Mouse (Mus musculus) left cerebral cortex, adult 8-10 months (tissue): Measurements from ENCODE around the gene Agt. TPM values are rescaled to one million over a fixed set of nuclear protein-coding genes. Genes with fewer than 3 reads are reported as not detected.

Source experiments
- DNase-seq, 2 experiments: peaks; one replicate each; pipeline ENCODE4 v3.0.0; 2022; ENCODE audit warnings: low spot score in 2 of 2
- total RNA-seq, 4 experiments: library from RNA; stranded (reverse); gene quantifications; 2 replicates each; pipeline ENCODE4 v1.2.4; 2022

The Agt gene
- total RNA-seq, 4 experiments from 2014 or later, result 17.3 to 31.4 (median 24.9) TPM

- DNase-seq, result no peak
Observed at GRCm38 (mm10) chr8:124555113-124555750, 14.3 kb downstream of the Agt start.

DNA sequence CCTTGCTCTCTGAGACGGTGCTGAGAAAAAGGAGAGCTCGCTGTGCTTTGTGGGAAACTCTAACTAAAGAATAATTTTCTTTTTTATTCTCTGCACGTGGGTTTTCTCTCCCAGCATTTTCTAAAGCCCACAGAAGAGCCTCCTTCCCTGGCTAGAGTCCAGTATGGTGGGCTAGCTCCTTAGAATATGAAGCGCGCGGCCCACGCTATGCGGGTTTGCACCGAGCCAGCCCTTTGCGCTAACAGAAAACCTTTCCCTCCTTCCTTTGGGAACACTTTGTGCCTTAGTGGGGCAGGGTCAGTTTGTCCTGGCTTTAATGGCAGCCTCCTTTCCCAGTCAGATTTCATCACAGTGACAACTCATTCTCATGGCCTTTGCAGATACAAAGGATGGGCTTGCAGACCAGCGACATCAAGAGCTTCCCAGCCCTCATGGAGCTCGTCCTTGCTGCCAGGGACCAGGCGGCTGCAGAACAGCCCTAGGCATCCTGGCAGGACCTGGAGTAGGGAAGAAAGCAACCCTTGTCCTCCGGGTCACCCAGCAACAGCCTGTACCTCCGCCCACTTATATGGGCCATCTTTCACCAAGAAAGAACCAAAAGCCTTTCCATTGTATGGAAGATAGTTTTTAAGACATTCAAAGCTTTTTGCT lies 18.4 kb downstream of the Agt start:
- DNase-seq, result peak in 1 of 2 experiments; percentile 46

DNA sequence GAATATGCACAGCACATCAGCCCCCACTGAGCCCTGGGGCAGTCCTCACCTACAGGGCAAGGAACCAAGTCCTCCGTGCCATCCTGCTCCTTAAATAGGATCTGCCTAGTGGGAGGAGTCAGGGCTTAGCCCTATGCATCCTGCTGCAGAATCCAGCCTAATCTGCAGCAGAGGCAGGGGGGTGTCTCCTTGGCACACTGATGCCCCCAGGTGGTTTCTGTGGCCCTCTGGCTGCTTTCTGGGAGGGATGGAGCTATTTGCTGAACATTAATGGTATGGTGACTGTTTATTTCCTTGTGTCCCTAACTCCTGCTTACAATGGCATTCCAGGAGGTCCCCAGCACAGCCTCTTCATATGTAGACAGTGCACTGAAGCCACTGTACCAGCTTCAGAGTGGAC lies 21.3 kb downstream of the Agt start:
- no peak for DNase-seq

DNA sequence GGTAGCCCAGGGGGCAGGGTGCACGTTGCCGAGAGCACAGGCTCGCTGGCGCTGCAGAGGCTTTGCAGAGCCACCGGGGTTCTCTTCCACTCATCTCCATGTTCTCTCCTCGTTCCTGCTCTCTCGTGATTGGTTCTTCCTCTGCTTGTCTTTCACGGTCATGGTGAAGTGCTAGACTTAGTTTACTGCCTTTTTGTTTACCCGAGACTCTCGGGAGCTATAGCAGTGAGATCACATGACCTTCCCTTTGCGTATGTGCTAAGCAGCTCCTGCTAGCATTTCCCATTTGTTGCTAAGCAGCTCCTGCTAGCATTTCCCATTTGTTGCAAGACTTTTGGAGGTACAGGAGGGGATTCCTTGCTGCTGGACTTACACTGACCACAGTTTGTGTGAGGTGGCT lies 22.2 kb downstream of the Agt start:
- no peak for DNase-seq

GRCm38 (mm10) chr8:124546815-124547214 lies 22.7 kb downstream of the Agt start:
- DNase-seq, result no peak

DNA sequence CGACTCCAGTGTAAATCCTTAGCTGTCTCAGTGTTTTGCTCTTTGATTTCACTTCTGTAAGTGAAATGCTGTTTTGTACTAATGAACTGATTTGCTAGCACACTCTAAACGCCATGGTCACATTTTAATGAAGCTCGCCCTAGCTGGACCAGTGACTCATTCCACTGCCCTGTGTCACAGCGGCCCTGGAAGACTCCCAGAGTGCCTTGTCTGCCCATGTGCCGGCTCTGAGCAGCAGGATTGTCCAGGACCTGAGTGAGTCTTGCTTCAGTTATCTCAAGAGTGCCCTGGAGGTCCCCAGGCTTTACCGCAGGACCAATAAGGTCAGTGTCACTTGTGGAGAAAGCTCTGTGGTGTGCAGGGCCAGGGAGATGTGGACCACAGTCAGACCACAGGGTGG lies 23.1 kb downstream of the Agt start:
- no peak for DNase-seq

GRCm38 (mm10) chr8:124543272-124543671 lies 26.2 kb downstream of the Agt start:
- DNase-seq, result no peak

DNA sequence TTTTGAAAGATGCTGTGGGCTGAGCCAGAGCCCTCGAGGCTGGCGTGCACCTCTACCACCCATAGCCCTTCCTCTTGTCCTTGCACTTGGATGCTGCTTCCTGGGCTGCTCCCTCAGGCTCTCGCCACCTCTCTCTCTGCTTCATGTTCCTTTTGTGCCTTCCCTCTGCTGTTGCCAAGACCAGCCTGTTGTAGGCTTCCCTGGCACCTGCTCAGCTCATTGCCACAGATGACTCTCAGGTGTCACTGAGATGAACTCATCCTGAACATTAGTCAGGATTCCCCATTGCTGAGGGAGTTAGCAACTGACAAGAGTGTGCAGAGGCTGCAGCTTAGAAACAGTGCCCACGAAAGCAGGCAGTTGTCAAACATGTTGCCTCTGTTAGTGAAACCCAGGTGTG lies 27.5 kb downstream of the Agt start:
- DNase-seq, result peak in 1 of 2 experiments; percentile 55

DNA sequence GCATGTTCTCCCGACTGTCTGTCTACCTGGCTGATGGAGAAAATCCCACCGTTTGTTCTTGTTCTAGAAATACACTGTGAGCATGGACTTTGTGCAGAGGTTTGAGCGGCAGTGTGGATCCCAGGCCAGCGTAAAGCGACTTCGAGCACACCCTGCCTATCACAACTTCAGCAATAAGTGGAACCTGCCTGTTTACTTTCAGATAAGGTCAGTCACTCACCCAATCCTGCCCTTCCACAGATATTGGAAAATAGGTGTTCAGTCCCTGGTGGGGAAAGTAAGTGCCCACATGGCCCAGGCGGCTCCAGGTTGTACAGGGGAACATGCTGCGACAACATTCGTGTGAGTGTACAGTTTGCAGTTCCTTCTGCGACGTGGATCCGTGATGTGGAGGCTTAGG lies 28.6 kb downstream of the Agt start:
- no peak for DNase-seq

DNA sequence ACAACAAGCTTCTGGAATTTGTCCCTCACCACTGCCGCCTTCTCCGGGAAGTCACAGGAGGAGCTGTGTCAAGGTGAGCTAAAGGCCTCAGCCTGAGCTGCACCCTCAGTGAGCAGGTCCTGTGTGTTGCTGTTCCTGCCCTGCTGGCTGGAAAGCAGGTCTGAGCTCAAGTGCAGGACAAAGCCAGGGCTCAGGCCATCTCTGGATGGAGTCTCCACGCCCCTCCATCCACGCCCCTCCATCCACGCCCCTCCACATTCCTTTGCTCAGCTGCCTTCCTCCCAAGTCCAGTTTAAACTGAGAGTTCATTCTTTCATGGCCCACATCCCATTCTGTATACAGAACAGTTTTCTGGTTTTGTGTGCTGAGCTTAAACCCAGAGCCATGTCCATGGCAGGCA lies 34.1 kb downstream of the Agt start:
- DNase-seq, result no peak

- peak in 1 of 2 experiments; percentile 52 for DNase-seq
Observed at GRCm38 (mm10) chr8:124532626-124533025, 36.9 kb downstream of the Agt start.

GRCm38 (mm10) chr8:124530996-124531395 lies 38.5 kb downstream of the Agt start:
- no peak for DNase-seq

DNA sequence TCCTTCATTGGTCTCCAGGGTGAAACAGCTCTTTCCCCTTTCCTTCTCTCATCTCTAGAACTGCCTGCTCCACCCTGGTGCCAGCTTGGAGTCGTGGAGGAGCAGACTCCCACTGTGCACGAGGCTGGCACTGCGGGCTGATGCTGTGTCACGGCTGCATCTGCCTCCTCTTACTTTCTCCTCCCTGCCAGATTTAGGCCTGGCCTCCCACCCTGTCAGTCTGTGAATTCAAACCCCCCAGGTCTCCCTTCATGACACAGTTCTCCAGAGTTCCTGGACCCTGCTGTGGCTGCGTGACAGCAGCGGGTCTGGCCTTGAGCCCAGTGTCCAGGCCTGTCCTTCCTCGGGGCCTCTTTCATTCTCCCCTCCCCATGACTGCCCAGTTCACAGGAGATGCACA lies 39.0 kb downstream of the Agt start:
- peak in 1 of 2 experiments; percentile 65 for DNase-seq

- no peak for DNase-seq
Observed at GRCm38 (mm10) chr8:124530076-124530475, 39.4 kb downstream of the Agt start.

DNA sequence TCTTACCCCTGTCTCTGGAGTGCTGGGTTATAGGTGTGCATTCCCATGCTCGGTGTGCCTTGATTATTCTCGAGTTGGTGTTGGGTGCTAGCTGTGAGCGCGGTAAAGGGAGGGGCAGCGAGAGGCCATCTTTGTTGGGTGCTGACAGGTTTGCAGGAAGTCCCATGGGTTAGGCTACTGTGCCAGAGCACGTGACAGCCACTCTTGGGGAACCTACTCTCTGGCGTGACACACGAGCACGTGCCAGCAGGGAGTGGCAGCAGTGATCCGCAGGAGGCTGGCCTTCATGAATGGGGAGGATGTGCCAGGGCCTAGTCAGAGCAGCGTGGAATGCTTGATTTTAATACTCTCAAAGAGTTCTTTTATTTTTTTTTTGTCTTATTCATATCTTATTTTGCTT lies 43.2 kb downstream of the Agt start:
- DNase-seq, result no peak

DNA sequence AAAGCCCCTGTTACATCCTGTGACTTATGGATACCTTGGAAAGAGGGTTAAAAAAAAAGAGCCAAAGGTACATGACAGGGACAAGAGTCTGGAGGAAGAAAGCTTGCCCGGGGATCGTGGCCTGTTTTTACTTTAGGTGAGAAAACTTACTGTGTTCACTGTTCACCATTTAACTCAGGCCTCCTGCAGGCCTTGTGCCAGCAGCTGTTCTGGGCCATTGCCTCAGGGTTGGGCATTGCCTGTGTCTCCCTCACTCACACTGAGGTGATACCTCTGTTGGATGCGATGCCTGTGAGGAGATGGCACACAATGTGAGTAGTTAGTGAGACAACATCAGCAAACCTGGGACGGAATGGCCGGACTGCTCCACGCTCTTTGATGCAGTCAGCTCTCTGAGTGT lies 47.6 kb downstream of the Agt start:
- DNase-seq, result no peak

- peak; percentile 80 to 88 for DNase-seq
Observed at GRCm38 (mm10) chr8:124520249-124521080, 49.0 kb downstream of the Agt start, which contains the start of gene Cog2. Cog2 (plus strand) TSS chr8:124520767.

DNA sequence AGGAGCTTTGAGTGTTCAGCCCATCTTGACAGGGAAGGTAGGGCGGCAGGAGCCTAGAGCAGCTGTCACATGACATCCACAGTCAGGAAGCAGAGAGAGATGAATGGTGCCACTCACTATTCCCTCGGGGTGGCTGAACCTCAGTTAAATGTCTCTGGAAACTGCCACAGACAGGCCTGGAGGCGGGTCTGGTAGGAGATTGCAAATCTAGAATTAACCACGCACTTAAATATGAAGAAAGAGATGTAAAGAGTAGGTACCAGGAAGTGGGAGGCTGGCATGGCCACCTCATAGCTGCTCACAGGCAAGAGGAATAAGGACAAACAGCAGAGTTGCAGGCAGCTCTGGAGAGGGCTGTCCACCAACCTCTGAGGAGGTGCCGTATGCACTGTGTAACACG lies 52.4 kb downstream of the Agt start:
- peak in 1 of 2 experiments; percentile 47 for DNase-seq

DNA sequence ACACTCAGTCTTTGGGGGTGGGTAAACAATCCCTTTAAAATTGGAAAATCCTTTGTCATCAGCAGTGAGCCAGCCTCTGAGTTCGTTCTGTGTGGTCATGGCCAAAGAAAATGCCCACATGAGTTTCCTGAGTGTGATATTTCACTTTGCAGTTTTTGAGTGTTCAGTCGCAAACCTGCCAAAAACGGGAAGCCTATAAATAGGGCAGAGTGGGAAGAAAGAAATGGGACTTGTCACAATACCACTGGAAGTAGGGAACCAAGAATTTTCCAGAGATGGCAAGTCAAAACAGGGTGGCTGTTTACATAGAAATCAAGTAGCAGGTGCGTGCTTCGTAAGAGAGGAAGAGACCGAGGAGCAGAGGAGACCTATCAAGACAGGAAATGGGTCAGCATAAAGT lies 53.0 kb downstream of the Agt start:
- DNase-seq, result peak in 1 of 2 experiments; percentile 77

DNA sequence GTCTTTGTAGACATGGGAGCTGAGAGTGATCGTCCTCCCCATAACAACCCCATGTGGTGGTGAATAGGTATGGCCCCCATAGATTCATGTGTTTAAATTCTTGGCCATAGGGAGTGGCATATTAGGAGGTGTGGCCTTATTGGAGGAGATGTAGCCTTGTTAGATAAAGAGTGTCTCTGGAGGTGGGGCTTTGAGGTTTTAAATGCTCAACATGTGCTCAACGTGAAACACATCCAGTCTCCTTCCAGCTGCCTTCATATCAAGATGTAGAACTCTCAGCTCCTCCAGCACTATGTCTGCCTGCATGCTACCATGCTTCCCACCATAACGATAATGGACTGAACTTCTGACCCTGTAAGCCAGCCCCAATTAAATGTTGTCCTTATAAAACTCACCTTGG lies 53.5 kb downstream of the Agt start:
- DNase-seq, result no peak

- no peak for DNase-seq
Observed at GRCm38 (mm10) chr8:124509156-124509555, 60.4 kb downstream of the Agt start.

DNA sequence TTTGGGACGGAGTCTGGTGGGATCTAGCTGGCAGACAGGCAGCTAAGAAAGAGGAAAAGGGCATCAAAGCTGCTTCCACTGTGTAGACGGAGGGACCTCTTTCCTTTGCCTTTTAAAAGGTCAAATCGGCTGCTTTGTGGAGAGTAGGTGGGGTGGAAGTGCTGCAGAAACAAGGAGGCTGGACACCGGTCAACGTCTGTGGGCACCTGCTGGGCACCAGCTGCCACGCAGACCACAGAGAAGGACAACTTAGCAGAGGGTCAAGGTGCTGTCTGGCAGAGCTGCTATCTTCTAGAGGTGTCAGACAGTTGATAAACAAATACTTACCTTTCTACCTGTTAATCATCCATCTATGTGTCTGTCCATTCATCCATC lies 61.2 kb downstream of the Agt start:
- DNase-seq, result no peak
